Mouse (Mus musculus): ENCODE results near the gene Kif23.

DNA sequence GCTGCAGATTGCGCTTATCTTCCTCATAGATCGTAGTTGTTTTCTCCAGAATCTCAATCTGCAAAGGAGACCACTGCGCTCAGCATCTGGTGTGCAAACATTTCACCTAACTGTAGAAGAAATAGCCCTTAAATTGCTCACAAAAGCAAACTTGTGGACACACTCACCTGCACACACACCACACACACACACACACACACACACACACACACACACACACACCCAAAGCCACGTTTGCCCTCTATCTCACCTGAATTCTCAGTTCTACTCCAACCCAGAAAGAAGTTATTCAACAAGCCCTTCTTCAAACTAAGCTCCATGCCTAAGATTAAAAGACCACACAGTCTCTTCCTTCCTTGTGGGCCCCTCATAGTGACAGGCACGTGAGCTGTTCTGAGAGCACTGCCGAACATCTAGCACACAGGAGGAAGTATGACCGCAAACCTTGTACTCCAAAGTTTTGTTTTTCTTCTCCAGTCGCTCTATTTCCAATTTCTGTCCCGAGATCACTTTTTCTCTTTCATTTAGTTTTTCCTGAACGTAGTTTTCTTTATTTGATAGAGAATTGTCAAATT is 21.4 kb downstream of the Kif23 start:
- TF ChIP-seq POLR2A (IDR thresholded peaks at IDR 0.05; ENCODE audit: insufficient read length, low read depth) (no peak), REST (IDR thresholded peaks at IDR 0.05; ENCODE audit: insufficient read depth, insufficient read length) (no peak), USF1 (IDR thresholded peaks at IDR 0.05; ENCODE audit: low read depth) (no peak), MYOG (IDR thresholded peaks at IDR 0.05; ENCODE audit: control insufficient read depth in 1 of 3, insufficient read depth in 1 of 3, insufficient read length in 2 of 3, low read depth in 2 of 3) (no peak), MAX (IDR thresholded peaks at IDR 0.05; ENCODE audit: low read depth) (no peak), TCF12 (IDR thresholded peaks at IDR 0.05; ENCODE audit: insufficient read depth, poor library complexity, severe bottlenecking) (no peak), CEBPB (IDR thresholded peaks at IDR 0.05; ENCODE audit: insufficient read depth, poor library complexity, severe bottlenecking) (no peak), POLR2AphosphoS2 (IDR thresholded peaks at IDR 0.05; ENCODE audit: insufficient read length, low read depth) (no peak)

Measured in myocyte (in vitro differentiated cells).